Mouse (Mus musculus) cerebellum, adult 9-11 months (tissue): ENCODE results near the gene Olfr1163.
"Not testable (repeated sequence)": the region's sequence is repeated elsewhere in the genome, so short reads cannot be mapped to it uniquely, and the experiment has no call there.

ENCODE experiments used
- DNase-seq: peaks from one replicate; pipeline ENCODE4 v3.0.0; 2022

Gene Olfr1163

DNA sequence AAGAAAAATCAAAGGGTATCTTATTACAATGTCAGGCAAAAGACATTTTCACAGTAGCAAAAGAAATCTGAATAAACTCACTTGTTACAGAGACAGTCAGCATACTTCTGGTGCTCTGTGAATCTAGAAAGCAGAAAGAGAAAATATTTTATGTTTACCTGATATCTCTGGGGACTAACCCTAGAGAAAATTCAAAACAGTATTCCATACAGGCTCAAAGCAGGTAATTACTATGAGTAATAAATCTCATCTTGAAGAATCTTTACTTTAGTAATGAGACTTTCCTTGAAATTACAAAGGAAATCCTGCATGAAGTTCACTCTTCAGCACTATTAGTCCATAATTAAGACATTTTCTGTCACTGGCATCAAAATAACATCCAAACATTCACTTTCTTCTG is at the start of gene Olfr1163:
Gene Olfr1163, minus strand, starts transcription at position 101 of the 400 bp plus-strand sequence.
- no peak for DNase-seq

DNA sequence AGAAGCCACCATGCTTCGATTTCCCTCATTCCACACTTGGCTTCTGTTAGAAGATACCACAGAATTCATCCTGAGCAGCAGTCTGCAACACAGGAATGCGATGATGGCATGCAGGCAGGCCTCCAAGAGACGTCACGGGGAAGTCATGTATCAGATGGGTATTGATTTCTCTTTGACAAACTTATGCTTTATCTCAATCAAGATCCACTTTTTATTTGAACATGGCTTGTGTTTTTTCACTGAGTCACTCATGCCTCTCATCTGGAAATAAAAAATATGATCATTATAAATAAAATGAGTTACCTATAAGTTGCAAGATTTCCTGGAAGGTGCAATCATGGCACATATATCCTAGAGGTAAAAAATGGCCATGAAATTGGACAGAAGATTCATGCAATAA is 22.2 kb upstream of the Olfr1163 start, which contains the start of gene Olfr1164:
Gene Olfr1164, minus strand, starts transcription at position 101 of the 400 bp plus-strand sequence.
- no peak for DNase-seq

DNA sequence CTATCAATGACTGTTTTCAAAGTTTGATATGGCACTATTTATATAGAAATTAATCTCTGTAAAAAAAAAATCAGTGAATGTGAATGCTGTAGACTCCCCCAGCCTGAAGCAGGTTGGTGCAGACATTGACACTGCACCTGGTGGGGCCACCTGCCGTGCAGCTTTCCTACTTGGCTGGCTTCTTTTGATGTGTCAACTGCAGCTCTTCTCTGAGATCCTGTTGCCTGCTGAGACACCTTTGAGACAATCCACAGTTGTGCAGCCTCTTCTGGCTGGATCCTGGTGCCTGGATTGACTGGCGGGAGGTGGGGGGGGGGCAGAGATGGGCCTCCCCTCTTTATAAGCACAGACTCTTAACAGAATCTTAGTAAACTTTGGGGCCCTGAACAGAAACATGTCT is 8.0 kb downstream of the Olfr1163 start:
- no peak for DNase-seq

DNA sequence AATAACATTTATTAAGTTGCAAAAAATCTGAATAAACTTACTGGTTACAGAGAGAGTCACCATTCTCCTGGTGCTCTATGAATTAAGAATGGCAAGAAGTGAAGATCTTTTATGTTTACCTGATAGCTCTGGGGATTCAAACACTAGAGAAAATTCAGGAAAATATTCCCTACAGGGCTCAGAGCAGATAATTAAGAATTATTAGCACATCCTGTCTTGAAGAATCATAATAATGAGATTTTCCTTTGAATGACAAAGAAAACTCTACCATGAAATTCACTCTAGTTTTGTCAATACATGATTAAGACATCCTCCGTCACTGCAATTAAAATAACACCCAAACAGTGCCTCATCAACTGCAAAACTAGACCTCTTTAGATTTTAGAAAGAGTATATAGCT is 20.6 kb downstream of the Olfr1163 start, which contains the start of gene Olfr1162:
Gene Olfr1162, minus strand, starts transcription at position 101 of the 400 bp plus-strand sequence.
- DNase-seq: no peak

DNA sequence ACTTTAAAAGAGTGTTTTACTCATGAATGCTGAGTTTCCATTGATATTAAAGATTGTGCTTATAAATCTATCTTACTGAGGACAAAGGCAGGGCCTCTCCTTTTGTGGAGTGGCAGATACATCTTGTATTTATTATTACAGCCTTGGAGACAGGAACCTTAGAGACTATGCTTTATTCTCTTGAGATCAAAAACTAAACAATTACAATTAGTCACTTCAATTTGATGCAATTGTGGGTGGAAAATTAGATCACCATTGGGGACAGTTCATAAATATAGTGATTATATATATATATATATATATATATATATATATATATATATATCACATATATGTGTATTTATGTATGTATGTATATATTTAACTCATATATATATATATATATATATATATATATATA is 34.0 kb downstream of the Olfr1163 start, which contains the start of gene Olfr73:
Gene Olfr73, minus strand, starts transcription at position 101 of the 400 bp plus-strand sequence.
- no peak for DNase-seq

DNA sequence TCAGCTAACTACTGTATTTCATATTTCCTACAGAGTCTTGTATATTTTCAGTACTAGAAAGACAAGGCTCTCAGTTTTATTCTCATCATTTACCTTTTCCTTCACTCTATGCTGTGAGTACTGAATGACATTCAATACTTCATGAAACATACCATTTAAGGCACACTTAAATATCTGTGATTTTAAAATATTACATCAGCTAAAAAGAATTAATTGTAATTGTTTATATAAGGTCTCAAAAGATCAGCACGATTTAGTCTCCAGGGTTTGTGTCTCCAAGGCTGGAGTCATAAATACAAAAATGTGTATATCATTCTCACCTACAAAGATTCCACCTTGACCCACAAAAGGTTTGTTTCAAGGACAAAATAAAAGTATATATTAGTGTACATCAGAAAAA is 49.2 kb downstream of the Olfr1163 start, which contains the start of gene Olfr1161:
Gene Olfr1161, plus strand, starts transcription at position 301 of the 400 bp plus-strand sequence.
- DNase-seq: not testable (repeated sequence)
